Mouse (Mus musculus): Measurements from ENCODE around the gene Inpp5a. TPM values are rescaled to one million over a fixed set of nuclear protein-coding genes. Genes with fewer than 3 reads are reported as not detected.

The Inpp5a gene
- total and polyA plus RNA-seq, 2 experiments from 2014 or later: 15.1 to 21.2 TPM

DNA sequence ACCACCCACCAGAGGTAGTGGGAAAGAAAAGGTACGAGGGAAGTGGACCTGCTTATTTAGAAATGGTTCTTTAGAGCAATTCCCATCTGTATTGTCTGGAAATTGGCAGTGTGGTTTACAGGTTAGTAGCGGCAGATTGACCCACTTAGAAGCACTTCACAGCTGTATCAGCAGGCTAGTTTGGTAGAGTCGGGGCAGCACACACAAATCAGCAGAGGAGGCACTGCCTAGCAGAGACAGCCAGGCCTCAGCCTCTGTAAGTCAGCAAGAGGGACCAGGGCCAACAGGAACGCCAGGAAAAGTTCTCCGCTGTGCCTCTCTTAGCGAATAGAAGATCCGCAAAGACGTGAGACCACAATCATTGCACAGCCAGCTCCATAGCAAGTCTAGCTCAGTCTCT lies 56.7 kb downstream of the Inpp5a start:
- Histone ChIP-seq H3K27me3 (ENCODE audit: insufficient read depth, low read length) (no peaks in the 10 kb centered on the region), H3K4me1 (ENCODE audit: insufficient read depth, low read length) (no peaks in the 10 kb centered on the region), H3K27ac (ENCODE audit: low read depth, low read length) (no peak overlapping the region), H3K4me3 (ENCODE audit: low read depth, low read length) (no peak overlapping the region), H3K9me3 (ENCODE audit: low read length) (no peaks in the 10 kb centered on the region), H3K36me3 (ENCODE audit: insufficient read depth, low read length) (no peaks in the 10 kb centered on the region), H3K4me2 (ENCODE audit: low read depth, low read length, poor library complexity, severe bottlenecking) (no peak overlapping the region), H3K9ac (replicated peaks; ENCODE audit: low read length, poor library complexity, severe bottlenecking) (no peak overlapping the region)
- no peak for TF ChIP-seq CTCF (IDR thresholded peaks at IDR 0.05)
- 74% methylated on average over 8 of the region's 8 CpGs for WGBS
- ATAC-seq (ENCODE audit: low FRiP score): no peak
- no peak for DNase-seq (ENCODE audit: low spot score)

DNA sequence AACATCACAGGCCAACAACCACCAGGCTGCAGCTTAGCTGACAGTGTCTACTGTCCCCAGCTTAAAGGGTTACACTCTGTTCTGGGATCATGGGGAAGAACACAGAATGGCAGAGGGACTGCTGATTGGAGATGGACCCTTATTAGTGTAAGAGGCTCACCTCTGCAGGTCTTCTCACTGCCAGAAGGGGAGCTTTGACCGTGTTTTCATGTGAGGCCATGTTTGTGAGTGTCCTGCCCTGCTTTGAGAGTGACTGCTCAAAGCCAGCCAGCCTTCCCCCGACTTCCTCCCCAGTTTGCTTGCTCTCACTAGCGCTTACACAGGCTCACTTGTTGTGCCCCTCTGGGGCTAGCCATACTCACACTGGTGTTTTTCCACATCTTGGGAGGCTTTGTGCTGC lies 58.5 kb downstream of the Inpp5a start:
- 85% methylated on average over 3 of the region's 3 CpGs for WGBS
- Histone ChIP-seq H3K4me1 (ENCODE audit: insufficient read depth, low read length) (no peaks in the 10 kb centered on the region), H3K27ac (ENCODE audit: low read depth, low read length) (no peak overlapping the region), H3K4me3 (ENCODE audit: low read depth, low read length) (no peak overlapping the region), H3K9ac (replicated peaks; ENCODE audit: low read length, poor library complexity, severe bottlenecking) (no peak overlapping the region), H3K4me2 (ENCODE audit: low read depth, low read length, poor library complexity, severe bottlenecking) (no peak overlapping the region), H3K9me3 (ENCODE audit: low read length) (no peaks in the 10 kb centered on the region), H3K36me3 (ENCODE audit: insufficient read depth, low read length) (no peaks in the 10 kb centered on the region), H3K27me3 (ENCODE audit: insufficient read depth, low read length) (no peaks in the 10 kb centered on the region)
- no peak for DNase-seq (ENCODE audit: low spot score)
- TF ChIP-seq CTCF (IDR thresholded peaks at IDR 0.05): no peak
- no peak for ATAC-seq (ENCODE audit: low FRiP score)

DNA sequence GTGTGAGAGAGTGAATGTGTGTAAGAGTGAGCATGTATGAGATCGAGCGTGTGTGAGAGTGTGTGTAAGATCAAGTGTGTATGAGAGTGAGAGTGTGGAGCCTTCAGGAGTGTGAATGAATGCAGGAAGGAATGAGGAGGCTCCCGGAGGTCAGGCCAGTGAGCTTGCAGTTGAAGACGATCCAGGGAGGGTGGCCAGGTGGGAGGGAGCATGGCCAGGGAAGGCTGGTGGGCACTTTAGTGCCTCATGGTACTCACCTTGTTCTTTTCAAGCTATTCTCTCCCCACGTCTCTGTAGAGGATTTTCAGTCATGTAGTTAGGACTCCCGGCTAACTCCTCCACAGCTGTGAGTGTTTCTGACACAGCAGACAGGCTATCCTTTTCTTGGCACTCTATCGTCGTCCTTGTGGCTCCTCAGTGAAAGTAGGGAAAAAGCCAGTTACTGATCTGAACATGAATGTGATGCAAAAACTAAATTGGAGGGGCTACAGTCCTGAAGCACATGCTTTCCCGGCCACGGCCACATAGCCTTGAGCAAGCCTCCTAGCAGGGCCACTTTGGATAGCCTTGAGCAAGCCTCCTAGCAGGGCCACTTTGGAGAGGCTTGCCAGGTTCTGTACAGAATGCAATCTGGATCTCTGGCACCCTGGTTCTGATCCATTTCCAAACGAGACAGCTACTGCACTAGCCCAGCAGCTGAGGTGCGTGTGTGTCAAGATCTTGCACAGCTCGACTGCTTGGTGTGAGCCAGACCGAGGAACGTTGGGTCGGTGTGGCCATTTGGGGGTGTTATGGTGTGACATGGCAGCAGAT lies 61.5 kb downstream of the Inpp5a start:
- Histone ChIP-seq H3K36me3 (ENCODE audit: insufficient read depth, low read length) (no peaks in the 10 kb centered on the region), H3K27me3 (ENCODE audit: insufficient read depth, low read length) (no peaks in the 10 kb centered on the region), H3K27ac (ENCODE audit: low read depth, low read length) (no peak overlapping the region), H3K4me2 (ENCODE audit: low read depth, low read length, poor library complexity, severe bottlenecking) (no peak overlapping the region), H3K4me3 (ENCODE audit: low read depth, low read length) (no peak overlapping the region), H3K4me1 (ENCODE audit: insufficient read depth, low read length) (no peaks in the 10 kb centered on the region), H3K9me3 (ENCODE audit: low read length) (no peaks in the 10 kb centered on the region), H3K9ac (replicated peaks; ENCODE audit: low read length, poor library complexity, severe bottlenecking) (no peak overlapping the region)
- WGBS: 83% methylated on average over 16 of the region's 16 CpGs
- no peak for ATAC-seq (ENCODE audit: low FRiP score)
- TF ChIP-seq CTCF (IDR thresholded peaks at IDR 0.05): no peak
- no peak for DNase-seq (ENCODE audit: low spot score)

DNA sequence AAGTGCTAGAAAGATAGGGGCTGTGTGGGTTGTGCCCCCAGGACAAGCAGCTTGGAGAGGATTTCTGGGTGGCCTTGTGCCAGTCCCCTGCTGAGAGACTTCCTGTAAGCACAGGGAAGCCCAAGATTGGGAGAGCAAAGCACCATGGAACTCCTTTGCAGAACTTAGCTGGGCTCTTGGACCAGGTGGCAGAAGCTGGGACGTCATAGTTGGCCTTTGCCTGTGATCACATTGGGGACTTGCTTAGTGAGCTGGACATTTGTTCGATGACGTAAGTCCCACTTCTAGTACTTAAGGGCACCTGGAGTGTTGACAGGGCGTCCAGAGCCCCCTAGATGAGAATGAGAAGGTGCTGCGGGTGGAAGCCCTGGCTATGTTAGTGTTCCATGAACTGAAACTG lies 62.8 kb downstream of the Inpp5a start:
- H3K9me3 ChIP-seq (ENCODE audit: low read length): no peaks in the 10 kb centered on the region
- no peaks in the 10 kb centered on the region for H3K36me3 ChIP-seq (ENCODE audit: insufficient read depth, low read length)
- WGBS: 90% methylated on average over 5 of the region's 5 CpGs
- no peaks in the 10 kb centered on the region for H3K4me1 ChIP-seq (ENCODE audit: insufficient read depth, low read length)
- no peak overlapping the region for H3K27ac ChIP-seq (ENCODE audit: low read depth, low read length)
- H3K27me3 ChIP-seq (ENCODE audit: insufficient read depth, low read length): no peaks in the 10 kb centered on the region
- DNase-seq (ENCODE audit: low spot score): no peak
- no peak overlapping the region for H3K4me2 ChIP-seq (ENCODE audit: low read depth, low read length, poor library complexity, severe bottlenecking)
- H3K4me3 ChIP-seq (ENCODE audit: low read depth, low read length): no peak overlapping the region
- no peak for ATAC-seq (ENCODE audit: low FRiP score)
- no peak for TF ChIP-seq CTCF (IDR thresholded peaks at IDR 0.05)
- H3K9ac ChIP-seq (replicated peaks; ENCODE audit: low read length, poor library complexity, severe bottlenecking): no peak overlapping the region

DNA sequence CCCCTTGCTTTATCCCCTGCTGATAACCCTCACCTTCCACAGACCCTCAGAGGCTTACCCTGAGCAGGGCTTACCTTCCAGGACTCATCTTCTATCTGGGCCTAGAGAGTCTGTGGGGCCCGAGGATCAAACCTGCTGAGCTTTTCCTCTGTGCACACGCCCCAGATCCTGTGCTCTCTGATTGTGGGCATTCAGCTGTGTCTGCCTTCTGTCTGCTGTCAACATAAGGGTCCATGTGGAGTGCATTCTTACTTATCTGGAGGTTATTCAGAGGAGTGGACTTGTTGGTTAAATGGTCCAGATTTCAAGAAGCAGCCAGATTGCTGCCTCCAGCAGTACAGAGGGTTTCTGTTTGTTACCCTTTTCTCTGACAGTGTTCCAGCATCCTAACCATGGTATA lies 63.3 kb downstream of the Inpp5a start:
- ATAC-seq (ENCODE audit: low FRiP score) (no peak), DNase-seq (ENCODE audit: low spot score) (no peak)
- TF ChIP-seq CTCF (IDR thresholded peaks at IDR 0.05): no peak
- Histone ChIP-seq H3K4me2 (ENCODE audit: low read depth, low read length, poor library complexity, severe bottlenecking) (no peak overlapping the region), H3K9me3 (ENCODE audit: low read length) (no peaks in the 10 kb centered on the region), H3K36me3 (ENCODE audit: insufficient read depth, low read length) (no peaks in the 10 kb centered on the region), H3K4me3 (ENCODE audit: low read depth, low read length) (no peak overlapping the region), H3K27me3 (ENCODE audit: insufficient read depth, low read length) (no peaks in the 10 kb centered on the region), H3K27ac (ENCODE audit: low read depth, low read length) (no peak overlapping the region), H3K4me1 (ENCODE audit: insufficient read depth, low read length) (no peaks in the 10 kb centered on the region), H3K9ac (replicated peaks; ENCODE audit: low read length, poor library complexity, severe bottlenecking) (no peak overlapping the region)
- 63% methylated on average over 2 of the region's 2 CpGs for WGBS

DNA sequence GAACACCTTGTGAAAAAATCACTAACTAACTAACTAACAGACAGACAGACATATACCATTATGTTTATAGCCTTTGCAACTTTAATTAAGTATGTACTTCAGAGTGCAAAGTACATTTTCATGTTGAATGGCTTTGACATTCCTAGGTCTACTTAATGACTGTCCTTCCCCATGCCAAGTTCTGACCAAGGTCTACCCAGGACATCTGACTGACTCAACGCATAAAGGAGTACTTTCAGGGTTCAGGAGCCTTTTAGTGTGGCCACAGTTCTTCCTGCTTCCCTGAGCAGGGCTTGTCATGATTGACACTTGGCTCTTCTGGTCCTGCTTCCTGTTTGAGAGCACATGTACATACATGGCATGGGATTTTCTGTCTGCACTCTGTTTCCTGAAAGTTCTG lies 64.3 kb downstream of the Inpp5a start:
- WGBS: 96% methylated on average over 1 of the region's 1 CpGs
- Histone ChIP-seq H3K9me3 (ENCODE audit: low read length) (no peaks in the 10 kb centered on the region), H3K27ac (ENCODE audit: low read depth, low read length) (no peak overlapping the region)

More for the DNA sequence above, 64.3 kb downstream of the Inpp5a start:
- no peaks in the 10 kb centered on the region for H3K36me3 ChIP-seq (ENCODE audit: insufficient read depth, low read length)
- no peak overlapping the region for H3K9ac ChIP-seq (replicated peaks; ENCODE audit: low read length, poor library complexity, severe bottlenecking)
- DNase-seq (ENCODE audit: low spot score): no peak
- H3K27me3 ChIP-seq (ENCODE audit: insufficient read depth, low read length): no peaks in the 10 kb centered on the region
- no peak for TF ChIP-seq CTCF (IDR thresholded peaks at IDR 0.05)
- no peak for ATAC-seq (ENCODE audit: low FRiP score)
- H3K4me3 ChIP-seq (ENCODE audit: low read depth, low read length): no peak overlapping the region
- H3K4me2 ChIP-seq (ENCODE audit: low read depth, low read length, poor library complexity, severe bottlenecking): no peak overlapping the region
- H3K4me1 ChIP-seq (ENCODE audit: insufficient read depth, low read length): no peaks in the 10 kb centered on the region
